Mouse (Mus musculus) limb, embryonic 11.5 days (tissue): ENCODE measurements around the gene Skp1a. TPM values are rescaled to one million over a fixed set of nuclear protein-coding genes. Genes with fewer than 3 reads are reported as not detected.

ENCODE experiments used
- ATAC-seq: fragments of 200-750 bp; cut with Nextera tagmentation; 2 replicates; pipeline ENCODE4 v1.8.0; 2017; ENCODE audit warnings: low read depth; ENCODE audit not compliant: insufficient number of reproducible peaks, low FRiP score, low TSS enrichment
- DNase-seq: peaks from one replicate; pipeline ENCODE4 v3.0.0-alpha.2; 2015; ENCODE audit warnings: low spot score
- H3K27ac ChIP-seq: fragments of 300-500 bp; sonication (generic); replicated peaks from 2 replicates; pipeline ENCODE4 v1.5.1; 2014; ENCODE audit warnings: low read depth, mild to moderate bottlenecking, low read length
- H3K27me3 ChIP-seq: fragments of 300-500 bp; sonication (generic); 2 replicates; pipeline ENCODE4 v1.6.1; 2014; ENCODE audit warnings: mild to moderate bottlenecking, low read length, mixed read lengths; ENCODE audit not compliant: control insufficient read depth, insufficient read depth
- H3K36me3 ChIP-seq: fragments of 300-500 bp; sonication (generic); 2 replicates; pipeline ENCODE4 v1.6.1; 2014; ENCODE audit warnings: mild to moderate bottlenecking, low read length, moderate library complexity, mixed read lengths; ENCODE audit not compliant: control insufficient read depth, insufficient read depth
- H3K4me1 ChIP-seq: fragments of 300-500 bp; sonication (generic); 2 replicates; pipeline ENCODE4 v1.6.1; 2014; ENCODE audit warnings: low read length, mixed read lengths; ENCODE audit not compliant: control insufficient read depth, insufficient read depth
- H3K4me2 ChIP-seq: fragments of 300-500 bp; sonication (generic); 2 replicates; pipeline ENCODE4 v1.6.1; 2014; ENCODE audit warnings: low read depth, mild to moderate bottlenecking, moderate library complexity; ENCODE audit not compliant: severe bottlenecking
- H3K4me3 ChIP-seq: fragments of 300-500 bp; sonication (generic); 2 replicates; pipeline ENCODE4 v1.5.1; 2014; ENCODE audit warnings: low read depth, low read length
- H3K9ac ChIP-seq: fragments of 300-500 bp; sonication (generic); 2 replicates; pipeline ENCODE4 v1.6.1; 2014; ENCODE audit warnings: mild to moderate bottlenecking, low read length
- H3K9me3 ChIP-seq: fragments of 300-500 bp; sonication (generic); 2 replicates; pipeline ENCODE4 v1.6.1; 2016; ENCODE audit warnings: low read length; ENCODE audit not compliant: control insufficient read depth
- WGBS: fragments of 180-500 bp; shearing (Covaris S2); extraction: QIAGEN DNeasy Blood & Tissue Kit; methylation state at CpG from one replicate; pipeline ENCODE4 v1.1.7; 2014; 5-methylcytosine and 5-hydroxymethylcytosine counted together
- polyA plus RNA-seq: library from polyadenylated mRNA; unstranded; fragments of >200 nt; fragmentation: Nextera tagmentation; extraction: Ambion mirVana; gene quantifications from 2 replicates; pipeline ENCODE4 v1.2.1, GENCODE M21; 2014

Gene Skp1a
- polyA plus RNA-seq, 1 experiment from 2014 or later = 1,008 TPM

- WGBS = 61% methylated on average over 5 of the region's 5 CpGs
- Histone ChIP-seq H3K4me3 (no peak overlapping the region), H3K9ac (no peak overlapping the region), H3K9me3 (no peaks in the 10 kb centered on the region), H3K36me3 (peaks cover 3% of the 10 kb centered on the region; the same call in 1 of the 2 replicates), H3K27me3 (no peaks in the 10 kb centered on the region), H3K4me1 (peaks cover 5% of the 10 kb centered on the region), H3K4me2 (no peak overlapping the region), H3K27ac (no peak overlapping the region)
- DNase-seq = no peak
- ATAC-seq = no peak
These were observed 30.1 kb downstream of the Skp1a start for GRCm38 (mm10) chr11:52261937-52262336.

- Histone ChIP-seq H3K27me3 (no peaks in the 10 kb centered on the region), H3K4me1 (peaks cover 5% of the 10 kb centered on the region), H3K27ac (no peak overlapping the region), H3K9me3 (no peaks in the 10 kb centered on the region), H3K9ac (no peak overlapping the region), H3K4me2 (no peak overlapping the region), H3K36me3 (peaks cover 3% of the 10 kb centered on the region; the same call in 1 of the 2 replicates), H3K4me3 (no peak overlapping the region)
- ATAC-seq (no peak), DNase-seq (no peak)
- WGBS = 90% methylated on average over 11 of the region's 11 CpGs
These were observed 30.5 kb downstream of the Skp1a start for GRCm38 (mm10) chr11:52262338-52262737.

DNA sequence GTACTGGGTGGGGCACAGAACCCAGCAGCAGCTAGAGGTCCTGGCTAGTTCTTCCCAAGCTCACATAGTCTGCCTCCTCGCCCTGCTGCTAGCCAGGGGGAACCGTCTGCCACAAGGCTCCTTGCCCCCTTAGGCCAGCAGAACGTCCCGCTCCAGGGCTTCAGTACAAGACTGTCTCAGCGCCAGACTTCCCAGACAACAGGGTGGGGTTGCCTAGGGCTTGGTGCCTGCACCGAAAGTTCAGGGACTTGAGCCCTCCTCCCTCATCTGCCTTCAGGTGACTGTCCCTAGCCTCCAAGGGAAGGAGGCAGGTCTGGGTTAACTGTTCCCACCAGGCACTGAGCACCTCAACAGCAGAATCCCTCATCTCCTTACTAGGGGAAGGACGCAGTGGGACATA, 33.1 kb downstream of the Skp1a start:
- no peak for DNase-seq
- Histone ChIP-seq H3K4me2 (no peak overlapping the region), H3K27ac (no peak overlapping the region), H3K4me1 (peaks cover 5% of the 10 kb centered on the region), H3K9me3 (no peaks in the 10 kb centered on the region), H3K36me3 (peaks cover 3% of the 10 kb centered on the region; the same call in 1 of the 2 replicates), H3K27me3 (no peaks in the 10 kb centered on the region), H3K4me3 (no peak overlapping the region), H3K9ac (no peak overlapping the region)
- 93% methylated on average over 7 of the region's 7 CpGs for WGBS
- no peak for ATAC-seq

DNA sequence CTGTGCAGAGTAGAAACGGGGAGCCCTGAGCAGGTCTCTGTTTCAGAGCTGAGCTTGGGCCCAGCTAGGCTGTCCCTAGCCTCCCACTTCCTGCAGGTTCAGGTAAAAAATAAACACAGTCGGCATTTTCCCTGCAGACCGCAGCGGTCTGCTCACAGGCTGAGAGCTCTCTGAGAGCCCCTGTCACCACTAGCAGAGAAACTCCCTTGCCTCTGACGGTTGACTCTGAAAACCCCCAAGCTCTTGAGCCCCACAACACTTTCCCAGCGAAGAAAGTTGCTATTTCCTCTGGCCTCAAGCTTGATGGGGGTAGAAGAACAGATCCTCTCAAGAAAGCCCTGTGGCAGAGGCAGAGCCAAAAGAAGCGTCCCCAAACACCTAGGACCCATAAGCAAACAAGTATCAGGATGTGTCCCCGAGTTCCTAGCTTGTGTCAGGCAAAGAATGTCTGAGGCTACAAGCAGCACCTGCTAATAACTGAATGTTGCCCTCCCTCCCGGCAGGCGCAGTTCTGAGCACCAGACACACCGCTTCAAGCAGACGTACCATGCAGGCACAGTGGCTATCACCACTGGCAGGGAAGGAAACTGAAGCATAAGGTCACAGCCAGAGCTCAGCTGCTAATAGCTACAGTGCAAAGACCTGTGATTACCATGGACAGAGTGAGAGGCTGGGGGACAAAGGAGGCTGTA, 34.0 kb downstream of the Skp1a start:
- Histone ChIP-seq H3K4me1 (peaks cover 2% of the 10 kb centered on the region; the same call in 1 of the 2 replicates), H3K27me3 (no peaks in the 10 kb centered on the region), H3K4me3 (no peak overlapping the region), H3K36me3 (no peaks in the 10 kb centered on the region), H3K4me2 (no peak overlapping the region), H3K9ac (no peak overlapping the region), H3K9me3 (no peaks in the 10 kb centered on the region), H3K27ac (no peak overlapping the region)
- ATAC-seq = no peak
- 78% methylated on average over 12 of the region's 12 CpGs for WGBS
- no peak for DNase-seq

GRCm38 (mm10) chr11:52267271-52267670, 35.5 kb downstream of the Skp1a start:
- H3K4me2 ChIP-seq = no peak overlapping the region
- H3K27me3 ChIP-seq = no peaks in the 10 kb centered on the region
- H3K9me3 ChIP-seq = no peaks in the 10 kb centered on the region
- peaks cover 5% of the 10 kb centered on the region for H3K4me1 ChIP-seq
- no peak for DNase-seq
- H3K36me3 ChIP-seq = no peaks in the 10 kb centered on the region
- no peak for ATAC-seq
- no peak overlapping the region for H3K9ac ChIP-seq
- H3K4me3 ChIP-seq = no peak overlapping the region
- 88% methylated on average over 5 of the region's 5 CpGs for WGBS
- no peak overlapping the region for H3K27ac ChIP-seq

- no peaks in the 10 kb centered on the region for H3K27me3 ChIP-seq
- no peak overlapping the region for H3K4me2 ChIP-seq
- no peak for DNase-seq
- WGBS = 76% methylated on average over 7 of the region's 7 CpGs
- no peak overlapping the region for H3K4me3 ChIP-seq
- no peaks in the 10 kb centered on the region for H3K36me3 ChIP-seq
- H3K27ac ChIP-seq = no peak overlapping the region
- no peak overlapping the region for H3K9ac ChIP-seq
- H3K9me3 ChIP-seq = no peaks in the 10 kb centered on the region
- peaks cover 15% of the 10 kb centered on the region for H3K4me1 ChIP-seq
- no peak for ATAC-seq
These were observed 36.5 kb downstream of the Skp1a start for GRCm38 (mm10) chr11:52268104-52268835.

DNA sequence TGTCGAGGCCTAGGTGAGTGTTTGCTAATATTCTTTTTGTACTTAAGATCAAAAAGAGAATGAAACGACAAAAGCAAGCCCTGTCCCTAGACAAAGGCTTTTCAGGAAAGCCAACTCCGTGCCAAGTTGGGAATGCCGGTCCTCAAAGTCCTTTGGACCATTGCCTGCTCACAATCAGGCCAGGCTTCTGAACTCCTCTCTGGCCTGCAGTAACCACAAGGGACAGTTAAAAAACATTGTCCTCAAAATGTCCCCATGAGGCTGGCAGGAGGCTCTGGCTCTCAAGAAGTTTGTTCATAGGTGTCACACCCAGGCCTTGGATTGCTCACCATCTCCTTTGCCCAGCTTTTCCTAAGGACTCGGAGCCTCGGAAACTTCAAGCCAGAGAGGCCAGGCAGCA, 38.0 kb downstream of the Skp1a start:
- DNase-seq (no peak), ATAC-seq (no peak)
- Histone ChIP-seq H3K4me1 (peaks cover 18% of the 10 kb centered on the region), H3K9ac (no peak overlapping the region), H3K27ac (no peak overlapping the region), H3K36me3 (no peaks in the 10 kb centered on the region), H3K9me3 (no peaks in the 10 kb centered on the region), H3K4me2 (no peak overlapping the region), H3K4me3 (no peak overlapping the region), H3K27me3 (no peaks in the 10 kb centered on the region)
- WGBS = 91% methylated on average over 6 of the region's 6 CpGs

DNA sequence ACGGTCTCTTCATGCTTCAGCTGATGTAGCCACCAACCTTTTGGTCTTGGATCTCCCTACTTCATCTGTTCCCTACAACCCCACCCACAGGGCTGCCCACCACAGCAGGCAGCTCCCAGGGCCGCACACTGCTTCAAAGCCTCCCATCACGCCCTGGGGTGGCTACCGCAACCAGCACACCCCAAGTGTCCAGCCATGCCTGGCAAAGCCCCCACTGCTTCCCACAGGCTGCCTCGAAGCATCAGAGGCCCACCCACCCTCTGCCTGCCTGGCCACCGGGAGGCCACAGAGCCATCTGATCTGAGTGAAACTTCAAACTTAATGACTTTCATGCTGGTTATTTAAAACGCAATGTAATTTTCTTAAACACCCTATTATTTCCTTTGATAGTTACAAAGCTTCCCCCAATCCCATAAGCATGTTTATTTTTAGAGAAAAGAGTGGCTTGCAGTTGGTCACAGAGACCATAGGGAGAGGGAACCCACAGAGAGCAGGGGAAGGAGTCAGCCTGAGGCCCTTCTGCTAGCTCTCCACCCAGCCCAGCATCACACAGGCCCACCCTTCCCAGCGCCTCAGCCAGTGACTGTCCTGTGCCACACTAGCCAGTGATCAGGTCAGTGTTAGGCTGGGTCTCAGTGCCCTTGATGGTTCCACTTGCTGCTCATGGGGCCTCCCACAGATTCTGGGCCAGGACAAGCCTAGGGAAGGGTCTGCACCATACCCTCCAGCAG, 40.1 kb downstream of the Skp1a start:
- 62% methylated on average over 8 of the region's 8 CpGs for WGBS
- no peak overlapping the region for H3K27ac ChIP-seq
- H3K4me1 ChIP-seq = peaks cover 15% of the 10 kb centered on the region
- H3K27me3 ChIP-seq = no peaks in the 10 kb centered on the region
- no peaks in the 10 kb centered on the region for H3K9me3 ChIP-seq
- H3K36me3 ChIP-seq = no peaks in the 10 kb centered on the region
- no peak for DNase-seq
- no peak overlapping the region for H3K4me3 ChIP-seq
- no peak for ATAC-seq
- H3K9ac ChIP-seq = no peak overlapping the region
- H3K4me2 ChIP-seq = no peak overlapping the region
